Mouse (Mus musculus) liver, postnatal 0 days (tissue): ENCODE results near the gene Cep250. TPM values are rescaled to one million over a fixed set of nuclear protein-coding genes. Genes with fewer than 3 reads are reported as not detected.

Source experiments
- ATAC-seq: fragments of 200-750 bp; cut with Nextera tagmentation; 2 replicates; pipeline ENCODE4 v1.8.0; 2017; ENCODE audit warnings: mild to moderate bottlenecking, moderate library complexity
- DNase-seq: peaks from one replicate; pipeline ENCODE4 v3.0.0-alpha.2; 2016
- H3K27ac ChIP-seq: fragments of 300-500 bp; sonication (generic); 2 replicates; pipeline ENCODE4 v1.5.1; 2014; ENCODE audit warnings: antibody characterized with exemption, moderate library complexity, mild to moderate bottlenecking, low read depth
- H3K27me3 ChIP-seq: fragments of 300-500 bp; sonication (generic); 2 replicates; pipeline ENCODE4 v1.6.1; 2014; ENCODE audit warnings: low read length, control low read depth, mixed read lengths; ENCODE audit not compliant: insufficient read depth
- H3K36me3 ChIP-seq: fragments of 300-500 bp; sonication (generic); replicated peaks from 2 replicates; pipeline ENCODE4 v1.6.1; 2014; ENCODE audit warnings: mild to moderate bottlenecking, control low read depth, low read length, moderate library complexity, mixed read lengths; ENCODE audit not compliant: insufficient read depth
- H3K4me1 ChIP-seq: fragments of 300-500 bp; sonication (generic); 2 replicates; pipeline ENCODE4 v1.6.1; 2014; ENCODE audit warnings: antibody characterized with exemption, mild to moderate bottlenecking, control low read depth; ENCODE audit not compliant: insufficient read depth
- H3K4me2 ChIP-seq: fragments of 300-500 bp; sonication (generic); 2 replicates; pipeline ENCODE4 v1.6.1; 2014; ENCODE audit warnings: low read depth, mild to moderate bottlenecking, low read length, moderate library complexity, mixed read lengths
- H3K4me3 ChIP-seq: fragments of 300-500 bp; sonication (generic); 2 replicates; pipeline ENCODE4 v1.5.1; 2014; ENCODE audit warnings: low read depth, low read length
- H3K9ac ChIP-seq: fragments of 300-500 bp; sonication (generic); replicated peaks from 2 replicates; pipeline ENCODE4 v1.6.1; 2014; ENCODE audit warnings: mild to moderate bottlenecking, moderate library complexity
- H3K9me3 ChIP-seq: fragments of 300-500 bp; sonication (generic); 2 replicates; pipeline ENCODE4 v1.6.1; 2016; ENCODE audit warnings: mild to moderate bottlenecking, control low read depth, low read length, mixed read lengths
- CTCF ChIP-seq: sonication (generic); IDR thresholded peaks from 2 replicates; pipeline ENCODE4 v1.5.1; 2016; ENCODE audit warnings: antibody characterized with exemption, low read depth
- EP300 ChIP-seq: IDR thresholded peaks from 2 replicates; pipeline ENCODE4 v1.6.1; 2016; ENCODE audit warnings: antibody characterized with exemption, low read depth, mild to moderate bottlenecking
- WGBS: fragments of 180-500 bp; shearing (Covaris S2); extraction: QIAGEN DNeasy Blood & Tissue Kit; methylation state at CpG from one replicate; pipeline ENCODE4 v1.1.7; 2014; ENCODE audit not compliant: insufficient replicate concordance; 5-methylcytosine and 5-hydroxymethylcytosine counted together
- polyA plus RNA-seq: library from polyadenylated mRNA; unstranded; fragments of >200 nt; fragmentation: Nextera tagmentation; extraction: Ambion mirVana; gene quantifications from 2 replicates; pipeline ENCODE4 v1.2.1, GENCODE M21; 2015

The Cep250 gene
- polyA plus RNA-seq, 1 experiment from 2014 or later: 5.0 TPM

- H3K36me3 ChIP-seq: no peaks in the 10 kb centered on the region
- peak within 1 kb of the TSS; percentile 73 for H3K9ac ChIP-seq
- H3K9me3 ChIP-seq: no peaks in the 10 kb centered on the region
- peaks cover 18% of the 10 kb centered on the region for H3K4me1 ChIP-seq
- peak within 1 kb of the TSS; percentile 86 for H3K27ac ChIP-seq
- H3K4me3 ChIP-seq: peak within 1 kb of the TSS; percentile 60
- H3K27me3 ChIP-seq: no peaks in the 10 kb centered on the region
- H3K4me2 ChIP-seq: peak within 1 kb of the TSS; percentile 79
- 1% methylated on average over 38 of the region's 38 CpGs for WGBS
- TF ChIP-seq CTCF (no peak), EP300 (0 out of 2 replicates have a peak, but pooled peaks have one; percentile 47)
- peak; percentile 96 for ATAC-seq
- peak; percentile 91 for DNase-seq
These were observed 26.5 kb upstream of the Cep250 start, which contains the start of gene Uqcc1 for GRCm38 (mm10) chr2:155929531-155930442. Gene Uqcc1 (minus strand): TSS chr2:155930310.

- no peak overlapping the region for H3K4me3 ChIP-seq
- no peaks in the 10 kb centered on the region for H3K4me1 ChIP-seq
- no peaks in the 10 kb centered on the region for H3K27me3 ChIP-seq
- ATAC-seq (no peak), DNase-seq (no peak)
- H3K9ac ChIP-seq: no peak overlapping the region
- no peaks in the 10 kb centered on the region for H3K36me3 ChIP-seq
- no peak overlapping the region for H3K4me2 ChIP-seq
- no peaks in the 10 kb centered on the region for H3K9me3 ChIP-seq
- WGBS: 57% methylated on average over 7 of the region's 7 CpGs
- no peak overlapping the region for H3K27ac ChIP-seq
- no peak for TF ChIP-seq CTCF
- TF ChIP-seq EP300: no peak
These were observed 16.2 kb upstream of the Cep250 start for GRCm38 (mm10) chr2:155939897-155940529.

GRCm38 (mm10) chr2:155940681-155941080 is 15.6 kb upstream of the Cep250 start, which contains the start of gene Gm15557:
Gene Gm15557 (plus strand): TSS chr2:155940728.
- Histone ChIP-seq H3K4me2 (no peak within 1 kb of the TSS), H3K4me1 (no peaks in the 10 kb centered on the region), H3K9me3 (no peaks in the 10 kb centered on the region), H3K27me3 (no peaks in the 10 kb centered on the region), H3K9ac (no peak within 1 kb of the TSS), H3K36me3 (no peaks in the 10 kb centered on the region), H3K4me3 (no peak within 1 kb of the TSS), H3K27ac (no peak within 1 kb of the TSS)
- TF ChIP-seq CTCF (no peak), EP300 (no peak)
- WGBS: 76% methylated on average over 3 of the region's 3 CpGs
- DNase-seq: no peak
- no peak for ATAC-seq

- TF ChIP-seq EP300 (no peak), CTCF (no peak)
These were observed 14.4 kb upstream of the Cep250 start for GRCm38 (mm10) chr2:155941697-155942442.

GRCm38 (mm10) chr2:155943463-155943862 is 12.8 kb upstream of the Cep250 start:
- peak overlapping the region; percentile 18; the same call in 1 of the 2 replicates for H3K4me2 ChIP-seq
- no peaks in the 10 kb centered on the region for H3K9me3 ChIP-seq
- TF ChIP-seq EP300 (no peak), CTCF (no peak)
- H3K4me1 ChIP-seq: peaks cover 5% of the 10 kb centered on the region; the same call in 1 of the 2 replicates
- H3K4me3 ChIP-seq: no peak overlapping the region
- 12% methylated on average over 8 of the region's 8 CpGs for WGBS
- ATAC-seq: no peak
- no peaks in the 10 kb centered on the region for H3K36me3 ChIP-seq
- H3K9ac ChIP-seq: no peak overlapping the region
- H3K27ac ChIP-seq: no peak overlapping the region
- no peak for DNase-seq
- H3K27me3 ChIP-seq: no peaks in the 10 kb centered on the region

More at GRCm38 (mm10) chr2:155941697-155942442, 14.4 kb upstream of the Cep250 start:
- 88% methylated on average over 40 of the region's 40 CpGs for WGBS
- H3K27ac ChIP-seq: no peak overlapping the region
- no peak for ATAC-seq
- H3K9me3 ChIP-seq: no peaks in the 10 kb centered on the region
- H3K27me3 ChIP-seq: no peaks in the 10 kb centered on the region
- no peak overlapping the region for H3K4me3 ChIP-seq
- H3K9ac ChIP-seq: no peak overlapping the region
- no peak overlapping the region for H3K4me2 ChIP-seq
- H3K36me3 ChIP-seq: no peaks in the 10 kb centered on the region
- DNase-seq: no peak
- no peaks in the 10 kb centered on the region for H3K4me1 ChIP-seq
